Mouse (Mus musculus) small intestine, adult 10 weeks (tissue): ENCODE results near the gene Luzp2. TPM values are rescaled to one million over a fixed set of nuclear protein-coding genes. Genes with fewer than 3 reads are reported as not detected.

Experiments used
- polyA plus RNA-seq: library from polyadenylated mRNA; stranded (reverse); fragments of 350-450 nt; fragmentation: Illumina TruSeq; extraction: RNeasy Lipid Tissue Mini Kit (QIAGEN cat#74804); gene quantifications from one replicate; pipeline ENCODE4 v1.2.3, GENCODE M21; 2014; ENCODE audit warnings: low replicate concordance

Luzp2 gene
- 0.37 TPM for polyA plus RNA-seq

GRCm38 (mm10) chr7:54835372-54835851 lies at the start of gene Luzp2:
Gene Luzp2, plus strand, starts transcription at chr7:54835498.

